Mouse (Mus musculus): ENCODE measurements at regions not wholly inside any gene's neighbourhood (a gene's known extent, or its start where the extent isn't known, plus 50 kb on each side); places are given as distances from the start of the nearest gene placed in this dataset.

DNA sequence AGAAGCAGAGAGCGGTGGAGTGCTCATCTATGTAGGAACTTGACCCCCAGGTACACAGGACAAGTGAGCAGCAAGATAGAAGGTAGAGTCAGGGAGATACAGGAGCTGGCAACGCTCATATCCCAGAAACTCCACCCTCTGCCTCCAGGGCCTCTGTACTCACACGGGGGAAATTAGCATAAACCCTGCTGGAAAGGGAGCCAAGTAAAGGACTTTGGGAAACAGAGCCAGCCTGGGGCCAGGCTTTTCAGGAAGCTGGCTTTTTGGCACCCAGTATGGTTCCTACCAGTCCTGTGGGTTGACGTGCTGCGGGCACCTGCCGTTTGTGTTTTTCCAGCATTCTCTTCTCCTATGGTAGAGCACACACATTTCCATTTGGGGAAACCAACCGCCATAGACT lies 128.2 kb upstream of the Hmga2 start:
- no peak for TF ChIP-seq POLR2A (IDR thresholded peaks at IDR 0.05; ENCODE audit: borderline replicate concordance, extremely low read depth, insufficient read depth, insufficient read length, poor library complexity, severe bottlenecking)
- TF ChIP-seq CTCF (IDR thresholded peaks at IDR 0.05; ENCODE audit: borderline replicate concordance, extremely low read depth, insufficient read depth, insufficient read length) = no peak
